Mouse (Mus musculus) megakaryocyte, embryonic 14.5 days (primary cell): Measurements from ENCODE around the gene Scap.

Source experiments
- FLI1 ChIP-seq: IDR thresholded peaks from 2 replicates; pipeline ENCODE4 v1.6.1; 2012; ENCODE audit warnings: low read length, inconsistent platforms, mixed read lengths
- GATA1 ChIP-seq: IDR thresholded peaks from 3 replicates; pipeline ENCODE4 v1.6.1; 2012; ENCODE audit warnings: mixed read lengths, low read length, inconsistent platforms, borderline replicate concordance

GRCm38 (mm10) chr9:110412926-110413325 lies 79.8 kb downstream of the Scap start:
- no peak for TF ChIP-seq GATA1
- TF ChIP-seq FLI1, result no peak
